Mouse (Mus musculus) kidney, embryonic 14.5 days (tissue): ENCODE results near the gene Pigp. TPM values are rescaled to one million over a fixed set of nuclear protein-coding genes. Genes with fewer than 3 reads are reported as not detected.

Source experiments
- ATAC-seq: fragments of 200-750 bp; cut with Nextera tagmentation; 2 replicates; pipeline ENCODE4 v1.8.0; 2017; ENCODE audit warnings: moderate number of reproducible peaks, mild to moderate bottlenecking, moderate TSS enrichment, moderate library complexity; ENCODE audit not compliant: low FRiP score, low TSS enrichment
- H3K27ac ChIP-seq: fragments of 300-500 bp; sonication (generic); 2 replicates; pipeline ENCODE4 v1.5.1; 2014; ENCODE audit warnings: low read depth, mild to moderate bottlenecking, low read length, moderate library complexity, mixed read lengths
- H3K27me3 ChIP-seq: fragments of 300-500 bp; sonication (generic); 2 replicates; pipeline ENCODE4 v1.6.1; 2014; ENCODE audit warnings: mild to moderate bottlenecking, low read length; ENCODE audit not compliant: control insufficient read depth, insufficient read depth
- H3K36me3 ChIP-seq: fragments of 300-500 bp; sonication (generic); 2 replicates; pipeline ENCODE4 v1.6.1; 2014; ENCODE audit warnings: low read length, mixed read lengths; ENCODE audit not compliant: control insufficient read depth, insufficient read depth
- H3K4me1 ChIP-seq: fragments of 300-500 bp; sonication (generic); 2 replicates; pipeline ENCODE4 v1.6.1; 2014; ENCODE audit warnings: low read length, mixed read lengths; ENCODE audit not compliant: control insufficient read depth, insufficient read depth
- H3K4me2 ChIP-seq: fragments of 300-500 bp; sonication (generic); replicated peaks from 2 replicates; pipeline ENCODE4 v1.6.1; 2014; ENCODE audit warnings: low read depth, mild to moderate bottlenecking, low read length
- H3K4me3 ChIP-seq: fragments of 300-500 bp; sonication (generic); 2 replicates; pipeline ENCODE4 v1.5.1; 2014; ENCODE audit warnings: mild to moderate bottlenecking, low read length
- H3K9ac ChIP-seq: fragments of 300-500 bp; sonication (generic); 2 replicates; pipeline ENCODE4 v1.6.1; 2014; ENCODE audit warnings: low read depth, mild to moderate bottlenecking, low read length, moderate library complexity
- H3K9me3 ChIP-seq: fragments of 300-500 bp; sonication (generic); 2 replicates; pipeline ENCODE4 v1.6.1; 2016; ENCODE audit warnings: low read length; ENCODE audit not compliant: control insufficient read depth
- WGBS: fragments of 180-500 bp; shearing (Covaris S2); extraction: QIAGEN DNeasy Blood & Tissue Kit; methylation state at CpG from one replicate; pipeline ENCODE4 v1.1.7; 2014; 5-methylcytosine and 5-hydroxymethylcytosine counted together
- polyA plus RNA-seq: library from polyadenylated mRNA; unstranded; fragments of >200 nt; fragmentation: Nextera tagmentation; extraction: Ambion mirVana; gene quantifications from 2 replicates; pipeline ENCODE4 v1.2.1, GENCODE M21; 2014

Pigp gene
- polyA plus RNA-seq, 1 experiment from 2014 or later, result 85.6 TPM

DNA sequence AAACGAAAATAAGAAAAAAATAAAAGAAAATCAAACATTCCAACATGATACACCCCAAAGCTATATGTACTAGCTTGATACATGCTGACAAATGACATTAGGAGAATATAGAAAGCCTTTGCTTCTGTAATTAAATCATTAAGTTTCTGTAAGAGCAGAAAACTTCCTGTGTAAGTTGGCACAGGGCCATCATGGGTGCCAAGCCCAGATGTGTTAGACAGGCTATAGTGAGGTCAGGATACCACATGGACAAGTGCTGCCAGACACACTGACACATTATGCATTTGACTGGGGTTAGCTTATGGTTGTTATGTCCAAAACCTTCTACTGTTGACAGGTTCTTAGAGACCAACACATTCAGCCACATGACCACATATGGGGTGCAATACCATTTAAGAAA lies 56.4 kb downstream of the Pigp start:
- Histone ChIP-seq H3K4me2 (no peak overlapping the region), H3K9me3 (no peaks in the 10 kb centered on the region), H3K4me1 (peaks cover 5% of the 10 kb centered on the region; the same call in 1 of the 2 replicates), H3K27ac (no peak overlapping the region), H3K4me3 (no peak overlapping the region), H3K36me3 (no peaks in the 10 kb centered on the region), H3K27me3 (no peaks in the 10 kb centered on the region), H3K9ac (no peak overlapping the region)
- no peak for ATAC-seq
- 59% methylated on average over 1 of the region's 1 CpGs for WGBS

DNA sequence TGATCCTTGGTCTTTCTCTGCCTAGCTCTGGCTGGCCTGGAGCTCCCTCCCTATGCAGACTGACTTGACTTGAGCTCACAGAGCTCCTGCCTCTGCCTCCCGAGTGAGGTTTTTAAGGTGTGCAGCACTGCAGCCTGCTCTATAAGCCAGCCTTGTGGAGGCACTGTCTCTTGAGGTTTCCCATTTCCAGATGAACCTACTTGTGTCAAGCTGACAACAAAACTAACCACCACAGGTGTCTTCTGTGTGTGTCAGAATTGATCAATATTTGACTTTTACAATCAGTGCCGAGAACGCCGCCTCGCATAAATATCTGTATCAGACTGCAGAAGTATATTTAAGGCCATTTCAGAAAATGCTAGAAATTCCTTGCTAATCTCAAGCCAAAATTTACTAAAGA lies 57.0 kb downstream of the Pigp start:
- H3K4me1 ChIP-seq, result peaks cover 5% of the 10 kb centered on the region; the same call in 1 of the 2 replicates
- no peak overlapping the region for H3K9ac ChIP-seq
- H3K27ac ChIP-seq, result no peak overlapping the region
- no peak for ATAC-seq
- H3K4me3 ChIP-seq, result no peak overlapping the region
- H3K27me3 ChIP-seq, result no peaks in the 10 kb centered on the region
- H3K4me2 ChIP-seq, result no peak overlapping the region
- H3K9me3 ChIP-seq, result no peaks in the 10 kb centered on the region
- WGBS, result 85% methylated on average over 5 of the region's 5 CpGs
- no peaks in the 10 kb centered on the region for H3K36me3 ChIP-seq

DNA sequence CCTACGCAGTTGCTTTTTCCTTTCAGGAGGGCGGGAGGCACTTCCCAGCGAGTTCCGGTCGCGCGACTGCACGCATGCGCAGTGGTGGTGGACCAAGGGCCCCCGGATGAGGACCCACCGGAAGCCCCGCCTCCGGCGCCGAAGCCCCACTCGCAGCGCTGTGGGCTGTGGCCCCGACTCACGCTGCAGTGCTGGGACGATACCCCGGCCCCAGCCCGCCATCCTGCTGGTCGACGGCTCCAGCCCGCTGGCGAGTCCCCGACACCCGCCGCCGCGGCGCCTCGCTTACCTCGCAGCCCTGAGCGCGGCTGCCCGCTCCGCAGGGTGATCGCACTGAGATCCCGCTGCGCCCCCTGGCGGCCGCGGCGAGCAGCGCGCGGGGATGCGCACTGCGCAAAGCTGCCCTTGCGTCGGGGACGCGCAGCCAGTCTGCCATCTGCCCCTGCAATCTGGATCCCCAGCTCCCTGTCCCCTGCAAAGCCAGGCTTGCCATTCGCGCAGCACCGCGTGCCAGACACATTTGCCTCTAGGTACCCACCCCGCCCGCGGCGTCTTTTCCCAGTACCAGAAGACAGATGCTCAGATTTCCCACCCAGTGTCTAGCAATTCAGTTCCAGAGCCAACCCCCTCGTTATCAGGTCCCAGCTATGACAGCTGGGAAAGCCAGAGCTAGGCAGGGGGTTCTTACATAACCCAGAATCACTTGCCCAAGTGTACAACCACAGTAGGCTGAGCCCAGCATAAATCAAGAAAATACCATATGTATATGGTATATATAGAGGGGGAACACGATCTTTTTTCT lies 58.2 kb downstream of the Pigp start, which contains the start of gene Hlcs:
Gene Hlcs (minus strand): TSS at position 343 of the 802 bp plus-strand sequence.
- H3K4me1 ChIP-seq, result peaks cover 5% of the 10 kb centered on the region; the same call in 1 of the 2 replicates
- H3K9ac ChIP-seq, result peak within 1 kb of the TSS; percentile 91
- peak within 1 kb of the TSS; percentile 98 for H3K27ac ChIP-seq
- peak; percentile 94 for ATAC-seq
- WGBS, result 1% methylated on average over 64 of the region's 64 CpGs
- peak within 1 kb of the TSS; percentile 62 for H3K4me3 ChIP-seq
- no peaks in the 10 kb centered on the region for H3K36me3 ChIP-seq
- peak within 1 kb of the TSS; percentile 84 for H3K4me2 ChIP-seq
- H3K27me3 ChIP-seq, result no peaks in the 10 kb centered on the region
- H3K9me3 ChIP-seq, result no peaks in the 10 kb centered on the region

DNA sequence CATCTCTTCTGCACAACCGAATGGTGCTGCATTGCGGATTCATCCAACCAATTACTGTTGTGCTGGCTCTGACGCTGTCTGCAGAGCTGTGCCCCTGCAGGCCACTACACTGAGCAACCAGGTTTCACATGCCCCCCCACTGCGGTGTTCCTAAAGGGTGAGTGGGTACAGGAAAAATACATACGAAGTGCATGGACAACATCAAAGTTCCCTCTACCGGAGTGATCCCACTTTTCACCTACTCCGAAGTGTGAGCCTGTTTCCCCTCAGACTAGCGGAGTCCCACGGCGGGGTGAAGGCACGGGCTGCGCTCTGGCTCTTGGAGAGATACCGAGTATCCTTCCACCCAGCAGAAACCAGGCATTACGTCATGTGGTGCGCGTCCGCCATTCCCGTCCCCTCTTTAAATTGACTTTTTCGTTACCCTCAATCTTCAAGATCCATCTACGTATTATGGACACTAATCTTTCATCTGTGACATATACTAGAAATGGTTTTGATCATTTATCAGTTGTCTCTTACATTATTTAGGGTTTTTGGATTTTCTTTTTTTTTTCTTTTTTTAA lies 58.9 kb downstream of the Pigp start:
- H3K9ac ChIP-seq, result peak overlapping the region; percentile 91
- H3K27ac ChIP-seq, result peak overlapping the region; percentile 98
- H3K36me3 ChIP-seq, result no peaks in the 10 kb centered on the region
- peak overlapping the region; percentile 62 for H3K4me3 ChIP-seq
- peaks cover 5% of the 10 kb centered on the region; the same call in 1 of the 2 replicates for H3K4me1 ChIP-seq
- no peaks in the 10 kb centered on the region for H3K27me3 ChIP-seq
- peak; percentile 90 for ATAC-seq
- peak overlapping the region; percentile 57 for H3K4me2 ChIP-seq
- no peaks in the 10 kb centered on the region for H3K9me3 ChIP-seq
- WGBS, result under 1% methylated on average over 20 of the region's 20 CpGs

DNA sequence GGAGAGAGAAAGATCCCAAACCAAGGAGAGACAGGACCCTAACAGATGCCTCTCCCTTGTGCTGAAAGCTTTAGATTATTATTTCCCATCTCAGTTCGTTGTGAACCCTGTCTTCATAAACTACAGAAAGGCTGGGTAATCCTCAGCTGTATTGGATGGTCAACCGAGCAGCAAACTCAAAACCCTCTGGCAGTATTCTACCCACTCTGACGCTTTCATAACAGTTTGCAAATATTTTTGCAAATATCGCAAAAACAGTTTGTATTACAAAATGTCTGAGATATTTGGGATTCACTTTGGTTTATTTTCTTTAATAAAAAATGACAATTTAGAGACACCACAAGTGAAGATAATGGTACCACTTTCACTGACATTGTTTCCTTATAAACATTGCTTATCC lies 59.7 kb downstream of the Pigp start:
- no peaks in the 10 kb centered on the region for H3K27me3 ChIP-seq
- no peak overlapping the region for H3K27ac ChIP-seq
- no peak for ATAC-seq
- H3K36me3 ChIP-seq, result no peaks in the 10 kb centered on the region
- no peak overlapping the region for H3K9ac ChIP-seq
- peaks cover 5% of the 10 kb centered on the region; the same call in 1 of the 2 replicates for H3K4me1 ChIP-seq
- H3K4me2 ChIP-seq, result peak overlapping the region; percentile 57
- WGBS, result 68% methylated on average over 4 of the region's 4 CpGs
- H3K9me3 ChIP-seq, result no peaks in the 10 kb centered on the region
- peak overlapping the region; percentile 62 for H3K4me3 ChIP-seq

DNA sequence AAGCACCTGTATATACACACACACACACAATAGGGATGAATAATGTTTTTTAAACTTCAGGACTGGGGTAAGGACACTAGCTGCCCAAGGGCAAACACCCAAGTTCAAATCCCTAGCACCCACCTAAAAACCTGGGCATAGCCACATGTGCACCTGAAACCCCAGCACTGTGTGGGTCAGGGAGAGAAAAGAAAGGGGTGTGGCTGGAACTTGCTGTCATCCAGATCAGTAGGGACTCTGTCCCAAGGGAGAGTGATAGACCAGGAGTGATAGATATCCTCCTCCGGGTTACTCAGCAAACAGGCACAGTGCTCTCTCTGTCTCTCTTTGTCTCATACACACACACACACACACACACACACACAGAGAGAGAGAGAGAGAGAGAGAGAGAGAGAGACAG lies 60.2 kb downstream of the Pigp start:
- H3K4me1 ChIP-seq, result peaks cover 5% of the 10 kb centered on the region; the same call in 1 of the 2 replicates
- no peak for ATAC-seq
- H3K36me3 ChIP-seq, result no peaks in the 10 kb centered on the region
- no peak overlapping the region for H3K27ac ChIP-seq
- H3K4me2 ChIP-seq, result no peak overlapping the region
- WGBS, result 61% methylated on average over 1 of the region's 1 CpGs
- no peaks in the 10 kb centered on the region for H3K9me3 ChIP-seq
- no peaks in the 10 kb centered on the region for H3K27me3 ChIP-seq
- H3K9ac ChIP-seq, result no peak overlapping the region
- H3K4me3 ChIP-seq, result no peak overlapping the region

DNA sequence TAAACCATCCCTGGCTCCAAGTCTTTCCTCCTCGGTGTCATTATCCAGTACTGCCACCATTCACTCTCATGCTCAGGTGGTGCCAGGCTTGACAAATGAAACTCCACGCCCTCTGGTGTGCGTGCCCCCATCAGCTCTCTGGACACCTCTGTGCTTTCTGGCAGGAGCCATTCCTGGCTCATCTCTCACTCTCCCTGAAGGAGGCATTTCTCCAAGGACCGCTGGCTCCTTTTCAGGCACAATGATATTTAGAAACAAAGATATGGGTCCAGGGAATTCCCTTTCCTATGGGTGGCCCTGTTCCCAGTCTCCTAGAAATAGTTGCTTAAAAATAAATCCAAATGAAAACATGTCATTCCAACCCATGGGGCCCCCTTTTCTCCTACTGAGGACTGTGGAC lies 62.6 kb downstream of the Pigp start:
- ATAC-seq, result no peak
- Histone ChIP-seq H3K4me3 (no peak overlapping the region), H3K4me1 (peaks cover 5% of the 10 kb centered on the region; the same call in 1 of the 2 replicates), H3K27ac (no peak overlapping the region), H3K9me3 (peaks cover 3% of the 10 kb centered on the region; the same call in 1 of the 2 replicates), H3K4me2 (no peak overlapping the region), H3K36me3 (no peaks in the 10 kb centered on the region), H3K9ac (no peak overlapping the region), H3K27me3 (no peaks in the 10 kb centered on the region)
- WGBS, result 86% methylated on average over 4 of the region's 4 CpGs
